Mouse (Mus musculus): ENCODE data around the gene Heatr4. TPM values are rescaled to one million over a fixed set of nuclear protein-coding genes. Genes with fewer than 3 reads are reported as not detected.

The Heatr4 gene
- polyA plus RNA-seq, 1 experiment from 2014 or later, result not detected

GRCm38 (mm10) chr12:83958278-83958677, 26.4 kb downstream of the Heatr4 start:
- ATAC-seq (replicated peaks; ENCODE audit: insufficient number of reproducible peaks, low FRiP score, low TSS enrichment, low read depth), result no peak
- WGBS, result 92% methylated on average over 9 of the region's 9 CpGs
- Histone ChIP-seq H3K9ac (replicated peaks; ENCODE audit: low read length) (no peak overlapping the region), H3K27ac (replicated peaks; ENCODE audit: low read depth, low read length) (no peak overlapping the region), H3K9me3 (replicated peaks; ENCODE audit: control insufficient read depth, low read length) (no peaks in the 10 kb centered on the region), H3K4me2 (ENCODE audit: low read depth, low read length) (no peak overlapping the region), H3K27me3 (ENCODE audit: control insufficient read depth, insufficient read depth, low read length) (no peaks in the 10 kb centered on the region), H3K4me1 (ENCODE audit: control insufficient read depth, insufficient read depth, low read length) (no peaks in the 10 kb centered on the region), H3K4me3 (ENCODE audit: low read depth, low read length) (no peak overlapping the region), H3K36me3 (replicated peaks; ENCODE audit: control insufficient read depth, insufficient read depth, low read depth, low read length) (no peaks in the 10 kb centered on the region; the same call in 1 of the 2 replicates)
- DNase-seq (ENCODE audit: low spot score), result no peak

GRCm38 (mm10) chr12:83951711-83952575, 32.7 kb downstream of the Heatr4 start:
- 62% methylated on average over 32 of the region's 32 CpGs for WGBS
- no peak for DNase-seq (ENCODE audit: low spot score)
- Histone ChIP-seq H3K4me2 (ENCODE audit: low read depth, low read length) (peak overlapping the region; percentile 95), H3K36me3 (replicated peaks; ENCODE audit: control insufficient read depth, insufficient read depth, low read depth, low read length) (no peaks in the 10 kb centered on the region; the same call in 1 of the 2 replicates), H3K27ac (replicated peaks; ENCODE audit: low read depth, low read length) (no peak overlapping the region), H3K27me3 (ENCODE audit: control insufficient read depth, insufficient read depth, low read length) (no peaks in the 10 kb centered on the region), H3K9ac (replicated peaks; ENCODE audit: low read length) (peak overlapping the region; percentile 83), H3K9me3 (replicated peaks; ENCODE audit: control insufficient read depth, low read length) (no peaks in the 10 kb centered on the region), H3K4me3 (ENCODE audit: low read depth, low read length) (peak overlapping the region; percentile 84), H3K4me1 (ENCODE audit: control insufficient read depth, insufficient read depth, low read length) (no peaks in the 10 kb centered on the region; the same call in 1 of the 2 replicates)
- no peak for ATAC-seq (replicated peaks; ENCODE audit: insufficient number of reproducible peaks, low FRiP score, low TSS enrichment, low read depth)

- no peaks in the 10 kb centered on the region; the same call in 1 of the 2 replicates for H3K4me1 ChIP-seq (ENCODE audit: control insufficient read depth, insufficient read depth, low read length)
- H3K9me3 ChIP-seq (replicated peaks; ENCODE audit: control insufficient read depth, low read length), result no peaks in the 10 kb centered on the region
- ATAC-seq (replicated peaks; ENCODE audit: insufficient number of reproducible peaks, low FRiP score, low TSS enrichment, low read depth), result peak; percentile 42
- under 1% methylated on average over 116 of the region's 116 CpGs for WGBS
- H3K36me3 ChIP-seq (replicated peaks; ENCODE audit: control insufficient read depth, insufficient read depth, low read depth, low read length), result no peaks in the 10 kb centered on the region; the same call in 1 of the 2 replicates
- DNase-seq (ENCODE audit: low spot score), result peak; percentile 58
- peak overlapping the region; percentile 84 for H3K4me3 ChIP-seq (ENCODE audit: low read depth, low read length)
- peak overlapping the region; percentile 95 for H3K4me2 ChIP-seq (ENCODE audit: low read depth, low read length)
- H3K27me3 ChIP-seq (ENCODE audit: control insufficient read depth, insufficient read depth, low read length), result no peaks in the 10 kb centered on the region
- H3K9ac ChIP-seq (replicated peaks; ENCODE audit: low read length), result peak overlapping the region; percentile 83
- H3K27ac ChIP-seq (replicated peaks; ENCODE audit: low read depth, low read length), result peak overlapping the region; percentile 56
Measured at GRCm38 (mm10) chr12:83950840-83951701, 33.6 kb downstream of the Heatr4 start.

- ATAC-seq (replicated peaks; ENCODE audit: insufficient number of reproducible peaks, low FRiP score, low TSS enrichment, low read depth) (peak; percentile 93), DNase-seq (ENCODE audit: low spot score) (peak; percentile 94)
- no peaks in the 10 kb centered on the region; the same call in 1 of the 2 replicates for H3K36me3 ChIP-seq (replicated peaks; ENCODE audit: control insufficient read depth, insufficient read depth, low read depth, low read length)
- H3K4me1 ChIP-seq (ENCODE audit: control insufficient read depth, insufficient read depth, low read length), result no peaks in the 10 kb centered on the region; the same call in 1 of the 2 replicates
- peak within 1 kb of the TSS; percentile 95 for H3K4me2 ChIP-seq (ENCODE audit: low read depth, low read length)
- no peaks in the 10 kb centered on the region for H3K9me3 ChIP-seq (replicated peaks; ENCODE audit: control insufficient read depth, low read length)
- under 1% methylated on average over 26 of the region's 37 CpGs for WGBS
- H3K9ac ChIP-seq (replicated peaks; ENCODE audit: low read length), result peak within 1 kb of the TSS; percentile 83
- H3K4me3 ChIP-seq (ENCODE audit: low read depth, low read length), result peak within 1 kb of the TSS; percentile 84
- H3K27me3 ChIP-seq (ENCODE audit: control insufficient read depth, insufficient read depth, low read length), result no peaks in the 10 kb centered on the region
- peak within 1 kb of the TSS; percentile 56 for H3K27ac ChIP-seq (replicated peaks; ENCODE audit: low read depth, low read length)
Measured at GRCm38 (mm10) chr12:83950493-83950839, 34.2 kb downstream of the Heatr4 start, which contains the start of gene Riox1. Gene Riox1 (plus strand): TSS chr12:83950608.

- DNase-seq (ENCODE audit: low spot score), result no peak
Measured at GRCm38 (mm10) chr12:83949776-83950492, 34.7 kb downstream of the Heatr4 start.

GRCm38 (mm10) chr12:83949043-83949442, 35.6 kb downstream of the Heatr4 start:
- ATAC-seq (replicated peaks; ENCODE audit: insufficient number of reproducible peaks, low FRiP score, low TSS enrichment, low read depth) (no peak), DNase-seq (ENCODE audit: low spot score) (no peak)
- H3K27me3 ChIP-seq (ENCODE audit: control insufficient read depth, insufficient read depth, low read length), result no peaks in the 10 kb centered on the region
- no peak overlapping the region for H3K4me2 ChIP-seq (ENCODE audit: low read depth, low read length)
- H3K36me3 ChIP-seq (replicated peaks; ENCODE audit: control insufficient read depth, insufficient read depth, low read depth, low read length), result no peaks in the 10 kb centered on the region
- H3K9ac ChIP-seq (replicated peaks; ENCODE audit: low read length), result no peak overlapping the region
- WGBS, result 75% methylated on average over 4 of the region's 4 CpGs
- no peak overlapping the region for H3K27ac ChIP-seq (replicated peaks; ENCODE audit: low read depth, low read length)
- no peak overlapping the region for H3K4me3 ChIP-seq (ENCODE audit: low read depth, low read length)
- H3K9me3 ChIP-seq (replicated peaks; ENCODE audit: control insufficient read depth, low read length), result no peaks in the 10 kb centered on the region
- no peaks in the 10 kb centered on the region; the same call in 1 of the 2 replicates for H3K4me1 ChIP-seq (ENCODE audit: control insufficient read depth, insufficient read depth, low read length)

More at GRCm38 (mm10) chr12:83949776-83950492, 34.7 kb downstream of the Heatr4 start:
- WGBS, result 29% methylated on average over 11 of the region's 11 CpGs
- H3K4me2 ChIP-seq (ENCODE audit: low read depth, low read length), result peak overlapping the region; percentile 26
- H3K9ac ChIP-seq (replicated peaks; ENCODE audit: low read length), result peak overlapping the region; percentile 83
- ATAC-seq (replicated peaks; ENCODE audit: insufficient number of reproducible peaks, low FRiP score, low TSS enrichment, low read depth), result no peak
- no peaks in the 10 kb centered on the region for H3K36me3 ChIP-seq (replicated peaks; ENCODE audit: control insufficient read depth, insufficient read depth, low read depth, low read length)
- no peaks in the 10 kb centered on the region for H3K9me3 ChIP-seq (replicated peaks; ENCODE audit: control insufficient read depth, low read length)
- no peaks in the 10 kb centered on the region for H3K27me3 ChIP-seq (ENCODE audit: control insufficient read depth, insufficient read depth, low read length)
- no peaks in the 10 kb centered on the region; the same call in 1 of the 2 replicates for H3K4me1 ChIP-seq (ENCODE audit: control insufficient read depth, insufficient read depth, low read length)
- H3K27ac ChIP-seq (replicated peaks; ENCODE audit: low read depth, low read length), result no peak overlapping the region
- peak overlapping the region; percentile 84 for H3K4me3 ChIP-seq (ENCODE audit: low read depth, low read length)

GRCm38 (mm10) chr12:83947260-83947811, 37.3 kb downstream of the Heatr4 start:
- DNase-seq (ENCODE audit: low spot score), result no peak
- WGBS, result 87% methylated on average over 8 of the region's 8 CpGs
- Histone ChIP-seq H3K27me3 (ENCODE audit: control insufficient read depth, insufficient read depth, low read length) (no peaks in the 10 kb centered on the region), H3K9ac (replicated peaks; ENCODE audit: low read length) (no peak overlapping the region), H3K36me3 (replicated peaks; ENCODE audit: control insufficient read depth, insufficient read depth, low read depth, low read length) (no peaks in the 10 kb centered on the region), H3K4me3 (ENCODE audit: low read depth, low read length) (no peak overlapping the region), H3K4me2 (ENCODE audit: low read depth, low read length) (no peak overlapping the region), H3K4me1 (ENCODE audit: control insufficient read depth, insufficient read depth, low read length) (no peaks in the 10 kb centered on the region; the same call in 1 of the 2 replicates), H3K9me3 (replicated peaks; ENCODE audit: control insufficient read depth, low read length) (no peaks in the 10 kb centered on the region), H3K27ac (replicated peaks; ENCODE audit: low read depth, low read length) (no peak overlapping the region)
- no peak for ATAC-seq (replicated peaks; ENCODE audit: insufficient number of reproducible peaks, low FRiP score, low TSS enrichment, low read depth)

Measured in embryonic facial prominence, embryonic 11.5 days (tissue).